Mouse (Mus musculus): Measurements from ENCODE around the gene Thbd. TPM values are rescaled to one million over a fixed set of nuclear protein-coding genes. Genes with fewer than 3 reads are reported as not detected.

The Thbd gene
- polyA plus RNA-seq, 1 experiment from 2014 or later = 6.8 TPM

GRCm38 (mm10) chr2:148409141-148409540, 1.2 kb upstream of the Thbd start:
- Histone ChIP-seq H3K4me3 (ENCODE audit: low read depth, low read length) (no peak overlapping the region), H3K27me3 (ENCODE audit: control insufficient read depth, insufficient read depth, low read length) (peaks cover 37% of the 10 kb centered on the region)

GRCm38 (mm10) chr2:148408761-148409120, 753 bp upstream of the Thbd start:
- H3K27me3 ChIP-seq (ENCODE audit: control insufficient read depth, insufficient read depth, low read length) = peaks cover 37% of the 10 kb centered on the region
- H3K9ac ChIP-seq (ENCODE audit: low read depth, low read length) = no peak overlapping the region
- ATAC-seq (ENCODE audit: low FRiP score) (peak; percentile 42; the same call in 1 of the 2 replicates), DNase-seq (ENCODE audit: low spot score) (no peak)
- no peak overlapping the region for H3K4me3 ChIP-seq (ENCODE audit: low read depth, low read length)
- H3K4me2 ChIP-seq (replicated peaks; ENCODE audit: low read depth, low read length) = no peak overlapping the region
- H3K36me3 ChIP-seq (ENCODE audit: control insufficient read depth, insufficient read depth, low read length) = no peaks in the 10 kb centered on the region
- 14% methylated on average over 6 of the region's 6 CpGs for WGBS
- H3K27ac ChIP-seq (ENCODE audit: low read depth, low read length) = no peak overlapping the region
- H3K9me3 ChIP-seq (ENCODE audit: control insufficient read depth, low read length) = no peaks in the 10 kb centered on the region
- H3K4me1 ChIP-seq (replicated peaks; ENCODE audit: control insufficient read depth, insufficient read depth, low read length) = peaks cover 12% of the 10 kb centered on the region

More at GRCm38 (mm10) chr2:148409141-148409540, 1.2 kb upstream of the Thbd start:
- ATAC-seq (ENCODE audit: low FRiP score) = peak; percentile 76
- peak; percentile 74 for DNase-seq (ENCODE audit: low spot score)
- H3K36me3 ChIP-seq (ENCODE audit: control insufficient read depth, insufficient read depth, low read length) = no peaks in the 10 kb centered on the region
- peaks cover 12% of the 10 kb centered on the region for H3K4me1 ChIP-seq (replicated peaks; ENCODE audit: control insufficient read depth, insufficient read depth, low read length)
- no peak overlapping the region for H3K27ac ChIP-seq (ENCODE audit: low read depth, low read length)
- H3K9ac ChIP-seq (ENCODE audit: low read depth, low read length) = no peak overlapping the region
- WGBS = 22% methylated on average over 9 of the region's 9 CpGs
- no peak overlapping the region for H3K4me2 ChIP-seq (replicated peaks; ENCODE audit: low read depth, low read length)
- no peaks in the 10 kb centered on the region for H3K9me3 ChIP-seq (ENCODE audit: control insufficient read depth, low read length)

GRCm38 (mm10) chr2:148406971-148407869, 768 bp downstream of the Thbd start:
- no peaks in the 10 kb centered on the region for H3K9me3 ChIP-seq (ENCODE audit: control insufficient read depth, low read length)
- peak overlapping the region; percentile 34 for H3K4me3 ChIP-seq (ENCODE audit: low read depth, low read length)
- WGBS = 6% methylated on average over 55 of the region's 55 CpGs
- peaks cover 12% of the 10 kb centered on the region for H3K4me1 ChIP-seq (replicated peaks; ENCODE audit: control insufficient read depth, insufficient read depth, low read length)
- ATAC-seq (ENCODE audit: low FRiP score) (peak; percentile 58), DNase-seq (ENCODE audit: low spot score) (peak; percentile 63)
- H3K27me3 ChIP-seq (ENCODE audit: control insufficient read depth, insufficient read depth, low read length) = peaks cover 37% of the 10 kb centered on the region
- H3K27ac ChIP-seq (ENCODE audit: low read depth, low read length) = no peak overlapping the region
- H3K36me3 ChIP-seq (ENCODE audit: control insufficient read depth, insufficient read depth, low read length) = no peaks in the 10 kb centered on the region
- peak overlapping the region; percentile 59 for H3K4me2 ChIP-seq (replicated peaks; ENCODE audit: low read depth, low read length)
- peak overlapping the region; percentile 40 for H3K9ac ChIP-seq (ENCODE audit: low read depth, low read length)

DNA sequence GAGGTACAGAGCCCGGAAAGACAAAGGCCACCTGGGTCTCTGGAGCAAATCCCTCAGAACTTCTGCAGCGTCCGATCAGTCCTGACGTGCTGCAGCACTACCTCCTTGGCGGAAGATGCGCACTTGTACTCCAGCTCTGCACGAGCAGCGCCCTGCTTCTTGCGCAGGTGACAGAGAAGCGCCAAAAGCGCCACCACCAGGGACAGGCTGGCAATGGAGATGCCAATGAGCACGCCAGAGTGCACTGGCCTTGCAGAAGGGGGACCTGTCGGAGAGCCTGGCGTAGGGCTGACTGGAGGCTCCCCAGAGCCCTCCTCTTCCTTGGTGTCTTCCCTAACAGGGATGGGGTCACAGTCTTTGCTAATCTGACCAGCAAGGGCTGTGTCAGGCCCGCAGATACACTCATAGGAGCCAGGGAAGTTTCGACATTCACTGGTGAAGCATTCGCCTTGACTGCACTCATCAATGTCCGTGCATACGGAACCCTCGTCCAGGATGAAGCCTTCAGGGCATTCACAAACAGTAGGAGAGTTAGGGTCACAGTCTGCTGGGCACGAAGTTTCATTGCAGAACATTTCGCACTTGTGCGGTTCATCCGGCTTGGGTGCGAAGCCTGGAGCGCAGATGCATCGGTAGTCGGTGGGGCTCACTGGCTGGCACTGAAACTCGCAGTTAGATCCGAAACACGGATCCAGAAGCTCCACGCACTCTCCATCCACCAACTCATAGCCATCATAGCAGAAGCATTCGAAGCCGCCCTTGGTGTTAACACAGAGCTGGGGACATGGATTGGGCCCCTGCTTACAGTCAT, 1.6 kb downstream of the Thbd start:
- no peaks in the 10 kb centered on the region for H3K36me3 ChIP-seq (ENCODE audit: control insufficient read depth, insufficient read depth, low read length)
- no peak overlapping the region for H3K27ac ChIP-seq (ENCODE audit: low read depth, low read length)
- no peaks in the 10 kb centered on the region for H3K9me3 ChIP-seq (ENCODE audit: control insufficient read depth, low read length)
- peak overlapping the region; percentile 34 for H3K4me3 ChIP-seq (ENCODE audit: low read depth, low read length)
- ATAC-seq (ENCODE audit: low FRiP score) = no peak
- peaks cover 12% of the 10 kb centered on the region for H3K4me1 ChIP-seq (replicated peaks; ENCODE audit: control insufficient read depth, insufficient read depth, low read length)
- peak overlapping the region; percentile 59 for H3K4me2 ChIP-seq (replicated peaks; ENCODE audit: low read depth, low read length)
- DNase-seq (ENCODE audit: low spot score) = peak; percentile 54
- H3K9ac ChIP-seq (ENCODE audit: low read depth, low read length) = 0 out of 2 replicates have a peak overlapping the region, but pooled peaks have one; percentile 19
- peaks cover 37% of the 10 kb centered on the region for H3K27me3 ChIP-seq (ENCODE audit: control insufficient read depth, insufficient read depth, low read length)
- WGBS = 10% methylated on average over 34 of the region's 34 CpGs

GRCm38 (mm10) chr2:148404906-148405305, 3.1 kb downstream of the Thbd start:
- Histone ChIP-seq H3K36me3 (ENCODE audit: control insufficient read depth, insufficient read depth, low read length) (no peaks in the 10 kb centered on the region), H3K9ac (ENCODE audit: low read depth, low read length) (no peak overlapping the region), H3K27me3 (ENCODE audit: control insufficient read depth, insufficient read depth, low read length) (peaks cover 37% of the 10 kb centered on the region), H3K4me2 (replicated peaks; ENCODE audit: low read depth, low read length) (no peak overlapping the region), H3K9me3 (ENCODE audit: control insufficient read depth, low read length) (no peaks in the 10 kb centered on the region), H3K4me1 (replicated peaks; ENCODE audit: control insufficient read depth, insufficient read depth, low read length) (peaks cover 12% of the 10 kb centered on the region), H3K27ac (ENCODE audit: low read depth, low read length) (no peak overlapping the region), H3K4me3 (ENCODE audit: low read depth, low read length) (no peak overlapping the region)
- no peak for DNase-seq (ENCODE audit: low spot score)
- 72% methylated on average over 5 of the region's 5 CpGs for WGBS
- no peak for ATAC-seq (ENCODE audit: low FRiP score)

DNA sequence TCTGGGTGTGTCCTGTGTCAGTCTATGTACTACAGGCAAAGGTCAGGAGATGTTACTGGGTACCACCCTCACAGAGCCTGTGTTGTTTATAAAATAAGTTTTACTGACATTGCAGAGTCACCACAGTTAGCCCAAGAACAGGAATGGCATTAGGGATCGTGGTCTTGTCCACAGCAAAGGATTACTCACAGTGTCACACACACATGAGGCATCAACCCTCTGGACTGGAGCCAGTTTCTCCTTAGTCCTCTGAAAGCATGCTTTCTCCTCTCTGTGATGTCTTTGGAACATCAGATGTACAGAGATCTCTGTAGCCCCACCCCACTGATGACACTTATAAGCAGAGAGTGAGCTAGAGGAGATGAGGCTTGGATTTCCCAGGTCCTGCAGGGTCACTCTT, 5.8 kb downstream of the Thbd start:
- Histone ChIP-seq H3K4me2 (replicated peaks; ENCODE audit: low read depth, low read length) (no peak overlapping the region), H3K9ac (ENCODE audit: low read depth, low read length) (no peak overlapping the region), H3K4me1 (replicated peaks; ENCODE audit: control insufficient read depth, insufficient read depth, low read length) (peaks cover 1% of the 10 kb centered on the region; the same call in 1 of the 2 replicates), H3K9me3 (ENCODE audit: control insufficient read depth, low read length) (no peaks in the 10 kb centered on the region), H3K36me3 (ENCODE audit: control insufficient read depth, insufficient read depth, low read length) (no peaks in the 10 kb centered on the region), H3K27me3 (ENCODE audit: control insufficient read depth, insufficient read depth, low read length) (peaks cover 23% of the 10 kb centered on the region), H3K27ac (ENCODE audit: low read depth, low read length) (no peak overlapping the region), H3K4me3 (ENCODE audit: low read depth, low read length) (no peak overlapping the region)
- DNase-seq (ENCODE audit: low spot score) (no peak), ATAC-seq (ENCODE audit: low FRiP score) (no peak)
- WGBS = 83% methylated on average over 1 of the region's 1 CpGs

DNA sequence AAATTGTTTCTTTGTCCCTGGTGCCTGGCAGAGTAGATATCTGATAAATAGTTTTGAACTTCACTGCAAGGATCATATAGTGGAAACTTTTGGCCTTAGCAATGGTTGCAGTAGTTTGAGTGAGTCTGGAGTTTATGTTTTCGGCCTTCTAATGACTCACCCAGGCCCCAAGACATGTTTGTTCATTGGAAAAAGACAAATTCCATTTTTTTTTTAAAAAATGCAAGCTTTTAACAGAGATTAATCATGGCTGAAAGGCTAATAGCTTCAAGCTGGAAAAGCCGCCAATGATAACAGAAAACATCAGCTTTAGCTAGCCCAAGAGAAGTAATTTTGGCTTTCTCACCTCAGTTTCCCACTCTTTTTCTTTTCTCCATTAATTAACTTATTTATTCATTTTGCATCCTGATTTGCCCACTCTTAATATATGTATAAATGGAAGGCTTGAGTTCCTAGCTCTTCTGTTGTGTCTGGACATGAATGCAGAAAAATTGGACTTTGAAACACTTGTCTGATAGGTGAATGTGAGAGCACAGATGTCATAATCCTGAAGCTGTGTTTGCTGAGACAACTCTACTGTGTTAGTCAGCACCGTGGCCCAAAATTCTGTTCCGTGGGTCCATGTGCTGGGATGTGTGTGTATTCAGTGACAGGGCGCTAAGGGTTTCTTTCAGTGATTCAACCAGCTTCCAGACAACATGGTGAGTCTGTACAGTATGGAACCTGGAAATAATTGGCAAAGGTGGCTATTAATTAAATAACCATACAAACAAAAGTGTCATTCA, 8.9 kb downstream of the Thbd start:
- peaks cover 20% of the 10 kb centered on the region for H3K27me3 ChIP-seq (ENCODE audit: control insufficient read depth, insufficient read depth, low read length)
- no peak overlapping the region for H3K4me3 ChIP-seq (ENCODE audit: low read depth, low read length)
- H3K4me2 ChIP-seq (replicated peaks; ENCODE audit: low read depth, low read length) = no peak overlapping the region
- WGBS = 91% methylated on average over 5 of the region's 5 CpGs
- H3K27ac ChIP-seq (ENCODE audit: low read depth, low read length) = no peak overlapping the region
- ATAC-seq (ENCODE audit: low FRiP score) = no peak
- no peak for DNase-seq (ENCODE audit: low spot score)
- no peaks in the 10 kb centered on the region for H3K9me3 ChIP-seq (ENCODE audit: control insufficient read depth, low read length)
- H3K36me3 ChIP-seq (ENCODE audit: control insufficient read depth, insufficient read depth, low read length) = no peaks in the 10 kb centered on the region
- H3K9ac ChIP-seq (ENCODE audit: low read depth, low read length) = no peak overlapping the region
- no peaks in the 10 kb centered on the region; the same call in 1 of the 2 replicates for H3K4me1 ChIP-seq (replicated peaks; ENCODE audit: control insufficient read depth, insufficient read depth, low read length)

DNA sequence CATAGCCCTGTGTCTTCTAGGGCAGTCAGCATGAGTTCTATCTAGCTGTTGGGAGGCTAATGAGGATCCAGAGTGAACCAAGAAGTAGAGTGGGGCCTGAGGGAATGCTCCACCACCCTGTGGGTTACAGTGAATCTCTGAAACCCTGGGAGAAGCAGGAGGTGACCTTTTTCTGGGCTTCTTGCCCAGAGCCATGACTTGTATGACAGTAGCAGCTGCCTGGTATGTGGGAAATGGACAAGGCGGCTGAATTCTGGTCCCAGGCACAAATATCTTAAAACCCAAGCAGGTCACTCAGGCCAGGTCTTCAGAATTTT, 10.2 kb downstream of the Thbd start:
- Histone ChIP-seq H3K27me3 (ENCODE audit: control insufficient read depth, insufficient read depth, low read length) (peaks cover 20% of the 10 kb centered on the region), H3K27ac (ENCODE audit: low read depth, low read length) (no peak overlapping the region), H3K4me2 (replicated peaks; ENCODE audit: low read depth, low read length) (no peak overlapping the region), H3K9ac (ENCODE audit: low read depth, low read length) (no peak overlapping the region), H3K9me3 (ENCODE audit: control insufficient read depth, low read length) (no peaks in the 10 kb centered on the region), H3K4me1 (replicated peaks; ENCODE audit: control insufficient read depth, insufficient read depth, low read length) (no peaks in the 10 kb centered on the region; the same call in 1 of the 2 replicates), H3K36me3 (ENCODE audit: control insufficient read depth, insufficient read depth, low read length) (no peaks in the 10 kb centered on the region), H3K4me3 (ENCODE audit: low read depth, low read length) (no peak overlapping the region)
- no peak for ATAC-seq (ENCODE audit: low FRiP score)
- no peak for DNase-seq (ENCODE audit: low spot score)
- WGBS = 86% methylated on average over 1 of the region's 1 CpGs
